Mouse (Mus musculus) CH12.LX (cell line): Measurements from ENCODE around the gene Trim41.

ENCODE experiments used
- CTCF ChIP-seq, 2 experiments: IDR thresholded peaks in 1 of 2; conservative IDR thresholded peaks in 1 of 2; 2 replicates each; pipeline ENCODE4 v1.5.1; 2011 to 2012; ENCODE audit warnings: low read depth in 2 of 2, low read length in 2 of 2, improper control_type of control experiment in 1 of 2, inconsistent platforms in 1 of 2, mild to moderate bottlenecking in 1 of 2, moderate library complexity in 1 of 2
- EP300 ChIP-seq: IDR thresholded peaks from 2 replicates; pipeline ENCODE4 v1.6.1; 2011; ENCODE audit warnings: low read length, improper control_type of control experiment
- ETS1 ChIP-seq: conservative IDR thresholded peaks from 2 replicates; pipeline ENCODE4 v1.6.1; 2012; ENCODE audit warnings: low read depth, mild to moderate bottlenecking, inconsistent platforms, low read length, improper control_type of control experiment, moderate library complexity
- HCFC1 ChIP-seq: IDR thresholded peaks from 2 replicates; pipeline ENCODE4 v1.6.1; 2012; ENCODE audit warnings: low read depth, mild to moderate bottlenecking, inconsistent platforms, low read length, improper control_type of control experiment
- JUND ChIP-seq: conservative IDR thresholded peaks from 2 replicates; pipeline ENCODE4 v1.6.1; 2011; ENCODE audit warnings: low read depth, low read length, improper control_type of control experiment
- KAT2A ChIP-seq: IDR thresholded peaks from 2 replicates; pipeline ENCODE4 v1.6.1; 2012; ENCODE audit warnings: low read length, improper control_type of control experiment, inconsistent platforms; ENCODE audit not compliant: insufficient replicate concordance
- MAFK ChIP-seq: IDR thresholded peaks from 2 replicates; pipeline ENCODE4 v1.6.1; 2011; ENCODE audit warnings: low read length, improper control_type of control experiment; ENCODE audit not compliant: insufficient replicate concordance
- MAZ ChIP-seq: IDR thresholded peaks from 2 replicates; pipeline ENCODE4 v1.6.1; 2012; ENCODE audit warnings: low read depth, mild to moderate bottlenecking, inconsistent platforms, low read length, improper control_type of control experiment, moderate library complexity
- MXI1 ChIP-seq: IDR thresholded peaks from 2 replicates; pipeline ENCODE4 v1.6.1; 2011; ENCODE audit warnings: mild to moderate bottlenecking, low read depth, low read length, improper control_type of control experiment
- POLR2A ChIP-seq: IDR thresholded peaks from 2 replicates; pipeline ENCODE4 v1.6.1; 2011; ENCODE audit warnings: low read depth, mild to moderate bottlenecking, improper control_type of control experiment, low read length
- RAD21 ChIP-seq: IDR thresholded peaks from 2 replicates; pipeline ENCODE4 v1.6.1; 2011; ENCODE audit warnings: low read depth, mild to moderate bottlenecking, low read length, improper control_type of control experiment, moderate library complexity

DNA sequence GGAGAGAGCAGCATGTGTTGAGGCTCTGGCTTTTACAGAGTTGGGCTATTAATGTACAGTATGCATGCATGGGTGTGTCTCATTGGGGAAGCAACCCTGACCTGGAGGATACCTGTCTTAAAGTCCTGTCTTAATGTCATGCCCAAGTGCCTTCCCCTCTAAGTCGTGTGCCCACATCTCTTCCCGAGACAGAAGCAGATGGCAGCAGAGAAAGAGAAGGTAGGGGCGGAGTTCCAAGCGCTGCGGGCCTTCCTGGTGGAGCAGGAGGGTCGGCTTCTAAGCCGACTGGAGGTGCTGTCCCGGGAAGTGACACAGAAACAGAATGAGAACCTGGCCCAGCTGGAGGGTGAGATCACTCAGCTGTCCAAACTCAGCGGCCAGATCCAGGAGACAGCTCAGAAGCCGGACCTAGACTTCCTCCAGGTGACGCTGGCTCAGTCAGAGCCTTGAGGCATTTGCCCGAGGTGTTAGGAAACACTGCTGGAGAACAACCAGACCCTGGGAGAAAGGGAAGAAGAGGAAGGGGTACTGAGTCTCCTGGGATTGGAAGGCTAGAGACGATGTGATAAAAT is 28.2 kb upstream of the Trim41 start:
- no peak for TF ChIP-seq KAT2A
- no peak for TF ChIP-seq CTCF (conservative IDR thresholded peaks at IDR 0.05 in 1 of 2, IDR thresholded peaks at IDR 0.05 in 1 of 2; ENCODE audit: low read depth in 2 of 2, low read length in 2 of 2)
- TF ChIP-seq ETS1: peak; percentile 95
- TF ChIP-seq HCFC1: no peak
- no peak for TF ChIP-seq POLR2A
- no peak for TF ChIP-seq JUND
- no peak for TF ChIP-seq MAFK
- TF ChIP-seq RAD21: no peak
- TF ChIP-seq MXI1: 0 out of 2 replicates have a peak, but pooled peaks have one; percentile 24
- TF ChIP-seq MAZ: no peak
- TF ChIP-seq EP300: no peak
